Mouse (Mus musculus): ENCODE results near the gene Abat. TPM values are rescaled to one million over a fixed set of nuclear protein-coding genes. Genes with fewer than 3 reads are reported as not detected.
A peak's percentile ranks its signal among the peaks of the same experiment; 100 is the strongest.
"Not testable (repeated sequence)": the region's sequence is repeated elsewhere in the genome, so short reads cannot be mapped to it uniquely, and the experiment has no call there.

Gene Abat
- total RNA-seq, 2 experiments from 2014 or later: 140 to 156 TPM

GRCm38 (mm10) chr16:8534466-8535200 lies 21.4 kb downstream of the Abat start:
- intact Hi-C loops (cut with DNase I): no loop called here
- H3K4me3 ChIP-seq: no peak overlapping the region
- H3K27ac ChIP-seq: no peak overlapping the region
- DNase-seq (ENCODE audit: extremely low spot score in 1 of 2, low spot score in 2 of 2): no peak
- no peak for TF ChIP-seq CTCF (IDR thresholded peaks at IDR 0.05)

GRCm38 (mm10) chr16:8535411-8535810 lies 22.2 kb downstream of the Abat start:
- H3K4me3 ChIP-seq: no peak overlapping the region

GRCm38 (mm10) chr16:8539150-8539865 lies 26.1 kb downstream of the Abat start:
- Histone ChIP-seq H3K4me3 (no peak overlapping the region), H3K27ac (no peak overlapping the region; the same call in 1 of the 2 replicates)
- TF ChIP-seq CTCF (IDR thresholded peaks at IDR 0.05): no peak
- DNase-seq (ENCODE audit: extremely low spot score in 1 of 2, low spot score in 2 of 2): peak in 1 of 2 experiments; percentile 67
- intact Hi-C loops (cut with DNase I): no loop called here

More at GRCm38 (mm10) chr16:8535411-8535810, 22.2 kb downstream of the Abat start:
- no peak for TF ChIP-seq CTCF (IDR thresholded peaks at IDR 0.05)
- no peak overlapping the region for H3K27ac ChIP-seq
- intact Hi-C loops (cut with DNase I): no loop called here
- no peak for DNase-seq (ENCODE audit: extremely low spot score in 1 of 2, low spot score in 2 of 2)

- TF ChIP-seq CTCF (IDR thresholded peaks at IDR 0.05): peak; percentile 44
- intact Hi-C loops (cut with DNase I): no loop called here
- Histone ChIP-seq H3K4me3 (no peak overlapping the region), H3K27ac (no peak overlapping the region)
- DNase-seq (ENCODE audit: extremely low spot score in 1 of 2, low spot score in 2 of 2): peak; percentile 74 to 75
These were observed 27.7 kb downstream of the Abat start for GRCm38 (mm10) chr16:8540859-8541314.

- no peak for DNase-seq (ENCODE audit: extremely low spot score in 1 of 2, low spot score in 2 of 2)
- Histone ChIP-seq H3K4me3 (no peak overlapping the region), H3K27ac (no peak overlapping the region)
- TF ChIP-seq CTCF (IDR thresholded peaks at IDR 0.05): no peak
- intact Hi-C loops (cut with DNase I): no loop called here
These were observed 34.6 kb downstream of the Abat start for GRCm38 (mm10) chr16:8547836-8548235.

DNA sequence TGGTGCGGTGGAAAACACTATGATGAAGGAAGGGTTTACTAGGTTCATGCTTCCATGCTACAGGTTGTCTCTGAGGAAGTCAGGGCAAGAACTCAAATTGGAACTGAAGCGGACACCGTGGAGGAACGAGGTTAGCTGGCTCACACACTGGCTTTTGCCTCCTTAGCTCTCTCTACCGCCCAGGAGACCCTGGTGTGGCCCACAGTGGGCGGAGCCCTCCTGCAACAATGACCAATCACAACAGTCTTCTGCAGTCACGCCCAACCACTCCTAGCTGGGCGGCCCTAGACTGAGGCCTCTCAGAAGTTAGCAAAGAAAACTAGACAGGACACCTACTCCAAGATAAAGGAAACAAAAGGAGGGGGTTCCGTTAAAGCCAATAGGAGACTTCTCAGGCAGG lies 36.3 kb downstream of the Abat start:
- intact Hi-C loops (cut with DNase I): no loop called here
- no peak for DNase-seq (ENCODE audit: extremely low spot score in 1 of 2, low spot score in 2 of 2)
- no peak for TF ChIP-seq CTCF (IDR thresholded peaks at IDR 0.05)
- Histone ChIP-seq H3K4me3 (no peak overlapping the region), H3K27ac (no peak overlapping the region)

DNA sequence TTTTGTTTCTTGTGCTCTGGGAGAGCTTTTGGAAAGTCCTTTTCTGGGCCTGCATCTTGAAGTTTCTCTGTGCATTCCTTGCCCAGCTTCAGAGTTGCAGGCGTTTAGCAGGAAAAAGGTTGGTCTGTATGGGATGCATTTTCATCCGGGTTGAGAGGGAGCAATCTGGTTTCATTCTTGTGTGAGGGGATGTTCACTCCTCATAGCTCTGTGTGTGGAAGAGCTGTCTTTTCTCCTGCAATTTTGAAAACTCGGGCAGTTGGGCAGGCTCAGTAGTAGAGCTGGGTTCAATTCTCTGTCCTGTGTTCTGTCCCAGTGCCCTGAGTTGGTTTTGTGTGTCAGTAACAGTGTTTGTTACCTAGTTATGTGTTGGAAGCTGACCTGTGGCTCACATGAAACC lies 41.1 kb downstream of the Abat start:
- Histone ChIP-seq H3K4me3 (no peak overlapping the region), H3K27ac (no peak overlapping the region)
- intact Hi-C loops (cut with DNase I): no loop called here
- no peak for DNase-seq (ENCODE audit: extremely low spot score in 1 of 2, low spot score in 2 of 2)
- TF ChIP-seq CTCF (IDR thresholded peaks at IDR 0.05): no peak

- H3K27ac ChIP-seq; DNase-seq (ENCODE audit: extremely low spot score in 1 of 2, low spot score in 2 of 2); intact Hi-C loops (cut with DNase I); H3K4me3 ChIP-seq: not testable (repeated sequence)
These were observed 41.5 kb downstream of the Abat start for GRCm38 (mm10) chr16:8554751-8555150.

- H3K27ac ChIP-seq; intact Hi-C loops (cut with DNase I): not testable (repeated sequence)
These were observed 42.1 kb downstream of the Abat start for GRCm38 (mm10) chr16:8555371-8555770.

GRCm38 (mm10) chr16:8560079-8560478 lies 46.9 kb downstream of the Abat start:
- no peak for TF ChIP-seq CTCF (IDR thresholded peaks at IDR 0.05)
- no peak for DNase-seq (ENCODE audit: extremely low spot score in 1 of 2, low spot score in 2 of 2)
- intact Hi-C loops (cut with DNase I): no loop called here
- no peak overlapping the region for H3K27ac ChIP-seq
- no peak overlapping the region for H3K4me3 ChIP-seq

More at GRCm38 (mm10) chr16:8555371-8555770, 42.1 kb downstream of the Abat start:
- not testable (repeated sequence) for H3K4me3 ChIP-seq; DNase-seq (ENCODE audit: extremely low spot score in 1 of 2, low spot score in 2 of 2)

GRCm38 (mm10) chr16:8561101-8561500 lies 47.9 kb downstream of the Abat start:
- H3K4me3 ChIP-seq; intact Hi-C loops (cut with DNase I); H3K27ac ChIP-seq; DNase-seq (ENCODE audit: extremely low spot score in 1 of 2, low spot score in 2 of 2): not testable (repeated sequence)

DNA sequence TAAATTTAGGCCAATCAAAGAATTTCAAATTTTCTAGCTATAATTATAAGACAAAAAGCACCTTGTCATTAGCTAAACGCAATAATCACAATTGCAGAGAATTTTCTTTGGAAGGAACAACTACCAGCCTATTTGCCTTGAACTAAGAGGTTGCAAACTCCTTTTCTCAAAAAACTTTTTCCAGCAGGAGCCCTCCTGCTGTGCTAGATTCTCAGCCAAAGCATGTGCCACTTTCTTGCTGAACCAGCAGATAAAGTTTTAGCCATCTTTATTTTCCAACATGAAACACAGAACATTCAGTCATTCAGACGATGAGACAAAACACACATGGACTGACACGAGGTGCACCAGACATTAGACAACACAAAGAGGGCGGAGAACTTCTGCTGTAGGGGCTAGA lies 48.6 kb downstream of the Abat start:
- intact Hi-C loops (cut with DNase I); H3K27ac ChIP-seq; DNase-seq (ENCODE audit: extremely low spot score in 1 of 2, low spot score in 2 of 2); H3K4me3 ChIP-seq: not testable (repeated sequence)

DNA sequence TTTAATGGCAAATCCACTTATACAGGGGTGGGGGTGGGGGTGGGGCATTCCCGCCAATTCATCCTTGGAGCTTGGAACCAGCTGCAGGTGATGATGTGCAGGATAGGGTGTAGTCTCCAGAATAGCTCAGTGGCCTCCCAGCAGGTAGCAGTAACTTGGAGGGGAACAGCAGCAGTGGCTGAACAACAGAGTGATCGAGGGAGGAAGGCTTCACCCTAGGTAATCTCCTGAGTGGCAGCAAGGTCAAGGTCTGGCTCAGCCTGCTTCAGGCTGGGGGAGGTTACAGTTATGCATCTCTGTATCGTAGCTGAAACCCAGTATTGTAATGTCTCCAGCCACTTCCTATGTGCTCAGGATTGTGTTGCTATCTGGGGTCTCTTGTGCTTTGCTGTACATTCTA lies 49.6 kb downstream of the Abat start:
- H3K27ac ChIP-seq; intact Hi-C loops (cut with DNase I); H3K4me3 ChIP-seq; DNase-seq (ENCODE audit: extremely low spot score in 1 of 2, low spot score in 2 of 2): not testable (repeated sequence)

Data from left cerebral cortex, adult 2 months (tissue).